In genomic region chr9:33091664-33092063, GRCm38 (mm10) we compare ENCODE assay signal across 15 mouse cellular contexts.
"Had no signal": no experiment of that assay in that cellular context is flagged by ENCODE, and none has a peak within 500 bp of the region (broad histone marks: within the 10 kb centered on the region; RNA-seq: fewer than 3 reads in every experiment).

No protein-coding gene starts in this region.

- H3K4me3 ChIP-seq: midbrain, embryonic 10.5 days; midbrain, embryonic 12.5 days; myocyte; neural tube, embryonic 13.5 days; neural tube, embryonic 15.5 days; stomach, embryonic 15.5 days had no signal

- H3K27ac ChIP-seq: liver, embryonic 14.5 days; midbrain, embryonic 10.5 days; midbrain, embryonic 12.5 days; neural tube, embryonic 13.5 days; neural tube, embryonic 15.5 days; stomach, embryonic 15.5 days; stomach, postnatal 0 days had no signal

- H3K27me3 ChIP-seq: midbrain, embryonic 12.5 days; neural tube, embryonic 13.5 days; neural tube, embryonic 15.5 days; stomach, embryonic 15.5 days had no signal

- ATAC-seq: midbrain, embryonic 16.5 days had no signal

- H3K9ac ChIP-seq: liver, embryonic 14.5 days; midbrain, embryonic 12.5 days; neural tube, embryonic 13.5 days; neural tube, embryonic 15.5 days; stomach, embryonic 15.5 days had no signal

- H3K4me1 ChIP-seq: midbrain, embryonic 10.5 days; midbrain, embryonic 12.5 days; neural tube, embryonic 13.5 days; neural tube, embryonic 15.5 days; stomach, embryonic 15.5 days had no signal

- H3K4me2 ChIP-seq: midbrain, embryonic 12.5 days; neural tube, embryonic 13.5 days; neural tube, embryonic 15.5 days; stomach, embryonic 15.5 days had no signal

- DNase-seq: lung, adult 2 months; midbrain, embryonic 14.5 days; right cerebral cortex, postnatal 14 days; thymus, adult 2 months; thymus, postnatal 25 days; thymus, postnatal 4 days had no signal

- H3K9me3 ChIP-seq: midbrain, embryonic 10.5 days; midbrain, embryonic 12.5 days; neural tube, embryonic 13.5 days; neural tube, embryonic 15.5 days; stomach, embryonic 15.5 days had no signal

- H3K36me3 ChIP-seq: midbrain, embryonic 10.5 days; midbrain, embryonic 12.5 days; neural tube, embryonic 13.5 days; neural tube, embryonic 15.5 days; stomach, embryonic 15.5 days had no signal
